Mouse (Mus musculus): ENCODE measurements around the gene Pigk. TPM values are rescaled to one million over a fixed set of nuclear protein-coding genes. Genes with fewer than 3 reads are reported as not detected.

Gene Pigk
- total and polyA plus RNA-seq, 3 experiments, result 4.1 to 39.2 (median 34.2) TPM

DNA sequence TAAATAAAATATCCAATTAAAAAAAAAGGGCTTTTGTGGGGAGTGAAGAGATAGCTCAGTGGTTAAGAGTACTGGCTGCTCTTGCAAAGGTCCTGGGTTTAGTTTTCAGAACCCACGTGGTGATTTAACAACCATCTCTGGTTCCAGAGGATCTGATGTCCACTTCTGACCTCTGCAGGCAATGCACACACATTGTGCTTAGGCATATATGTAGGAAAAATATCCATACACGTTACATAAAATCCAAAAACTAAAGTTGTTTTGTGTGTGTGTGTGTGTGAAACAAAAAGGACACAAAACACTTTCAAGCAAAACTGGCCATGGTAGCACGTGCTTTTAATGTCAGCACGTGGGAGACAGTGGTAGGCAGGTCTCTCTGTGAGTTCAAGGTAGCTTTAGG lies 943 bp upstream of the Pigk start:
- Histone ChIP-seq H3K36me3 (replicated peaks) (peaks cover 4% of the 10 kb centered on the region), H3K9me3 (replicated peaks) (no peaks in the 10 kb centered on the region), H3K4me1 (ENCODE audit: insufficient read depth, low read depth, low read length) (peaks cover 14% of the 10 kb centered on the region), H3K4me3 (ENCODE audit: low read depth, low read length) (no peak overlapping the region), H3K27me3 (ENCODE audit: insufficient read depth, low read length) (0 out of 2 replicates have a peak, but pooled peaks cover 2% of the 10 kb centered on the region)
- ATAC-seq (ENCODE audit: extremely low read depth, insufficient number of reproducible peaks, low FRiP score, poor library complexity, severe bottlenecking) (no peak), DNase-seq (ENCODE audit: low spot score) (no peak)
- TF ChIP-seq TAL1 (conservative IDR thresholded peaks at IDR 0.05; ENCODE audit: low read depth, low read length) (no peak), GATA1 (IDR thresholded peaks at IDR 0.05; ENCODE audit: borderline replicate concordance, low read length) (no peak), GATA2 (IDR thresholded peaks at IDR 0.05; ENCODE audit: borderline replicate concordance, low read depth, low read length) (no peak)

DNA sequence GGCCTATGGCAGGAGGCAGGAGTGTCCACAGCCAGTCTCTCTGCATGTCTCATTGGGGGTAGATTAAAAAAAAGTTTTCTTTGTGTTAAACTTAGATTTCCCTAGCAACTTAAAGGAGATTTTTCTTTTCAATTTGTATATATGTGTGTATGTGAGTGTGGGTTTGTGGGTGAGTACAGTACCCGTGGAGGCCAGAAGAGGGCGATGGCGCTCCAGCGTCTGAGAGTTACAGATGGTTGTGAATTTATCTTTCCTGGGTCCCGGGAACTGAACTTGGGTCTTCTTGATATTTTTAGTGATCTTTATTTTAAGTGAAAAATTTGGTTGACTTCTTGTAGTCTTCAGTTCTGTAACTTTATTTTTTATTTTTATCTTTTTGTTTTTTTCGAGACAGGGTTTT lies 7.4 kb downstream of the Pigk start:
- peaks cover 55% of the 10 kb centered on the region for H3K36me3 ChIP-seq (replicated peaks)
- ATAC-seq (ENCODE audit: extremely low read depth, insufficient number of reproducible peaks, low FRiP score, poor library complexity, severe bottlenecking) (no peak), DNase-seq (ENCODE audit: low spot score) (no peak)

DNA sequence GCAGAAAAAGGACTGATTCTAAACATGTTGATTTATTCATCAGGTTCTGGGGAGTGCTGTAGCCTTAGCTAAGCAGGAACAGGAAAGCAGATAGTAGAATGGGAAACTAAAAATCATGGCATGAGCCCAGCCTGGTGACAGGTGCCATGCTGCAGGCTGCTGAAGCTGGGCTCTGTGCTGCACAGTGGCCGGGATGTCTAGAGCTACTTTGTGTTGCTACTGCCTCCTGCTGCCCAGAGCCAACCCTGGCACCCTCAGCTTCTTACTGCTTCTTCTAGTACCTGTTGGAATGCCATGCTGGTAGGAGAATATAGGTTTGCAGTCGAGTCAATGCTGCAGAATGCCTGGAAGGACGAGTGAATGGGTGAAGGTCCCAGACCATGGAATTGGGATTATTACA lies 8.9 kb downstream of the Pigk start:
- Histone ChIP-seq H3K27me3 (ENCODE audit: insufficient read depth, low read length) (no peaks in the 10 kb centered on the region), H3K36me3 (replicated peaks) (peaks cover 60% of the 10 kb centered on the region), H3K9me3 (replicated peaks) (no peaks in the 10 kb centered on the region), H3K4me1 (ENCODE audit: insufficient read depth, low read depth, low read length) (peaks cover 6% of the 10 kb centered on the region), H3K4me3 (ENCODE audit: low read depth, low read length) (no peak overlapping the region)
- TF ChIP-seq GATA1 (IDR thresholded peaks at IDR 0.05; ENCODE audit: borderline replicate concordance, low read length), result no peak
- no peak for TF ChIP-seq CTCF (IDR thresholded peaks at IDR 0.05; ENCODE audit: low read depth, low read length)
- DNase-seq (ENCODE audit: low spot score), result no peak
- 0 out of 2 replicates have a peak, but pooled peaks have one; percentile 22 for ATAC-seq (ENCODE audit: extremely low read depth, insufficient number of reproducible peaks, low FRiP score, poor library complexity, severe bottlenecking)

More for the DNA sequence above, 7.4 kb downstream of the Pigk start:
- H3K4me1 ChIP-seq (ENCODE audit: insufficient read depth, low read depth, low read length), result peaks cover 4% of the 10 kb centered on the region
- TF ChIP-seq POLR2AphosphoS5 (IDR thresholded peaks at IDR 0.05; ENCODE audit: insufficient replicate concordance, low read depth, low read length), result no peak
- peak; percentile 26; the same call in 1 of the 2 replicates for TF ChIP-seq CTCF (IDR thresholded peaks at IDR 0.05; ENCODE audit: low read depth, low read length)
- no peak for TF ChIP-seq GATA2 (IDR thresholded peaks at IDR 0.05; ENCODE audit: borderline replicate concordance, low read depth, low read length)
- no peak for TF ChIP-seq TAL1 (conservative IDR thresholded peaks at IDR 0.05; ENCODE audit: low read depth, low read length)
- no peaks in the 10 kb centered on the region for H3K27me3 ChIP-seq (ENCODE audit: insufficient read depth, low read length)
- no peaks in the 10 kb centered on the region for H3K9me3 ChIP-seq (replicated peaks)
- H3K4me3 ChIP-seq (ENCODE audit: low read depth, low read length), result no peak overlapping the region

DNA sequence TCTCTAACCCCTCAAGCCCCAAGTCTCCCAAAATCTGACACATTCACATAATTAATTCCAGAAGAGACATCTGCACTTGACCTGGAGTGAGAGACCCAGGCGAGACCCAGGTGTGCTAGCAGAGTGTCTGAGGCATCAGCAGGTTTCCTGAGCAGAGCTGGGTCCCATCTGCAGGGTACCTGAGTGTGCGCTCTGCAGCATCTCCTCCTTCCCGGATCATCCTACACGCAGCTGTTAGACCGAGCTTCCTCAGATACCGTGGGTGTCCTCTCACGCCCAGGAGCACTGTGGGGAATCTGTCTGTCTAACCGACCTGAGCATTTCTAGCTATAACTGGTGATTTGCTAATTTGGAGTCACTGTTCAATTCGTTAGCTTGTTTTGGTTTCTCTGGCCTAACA lies 10.5 kb downstream of the Pigk start:
- no peak for TF ChIP-seq GATA1 (IDR thresholded peaks at IDR 0.05; ENCODE audit: borderline replicate concordance, low read length)
- TF ChIP-seq POLR2AphosphoS5 (IDR thresholded peaks at IDR 0.05; ENCODE audit: insufficient replicate concordance, low read depth, low read length), result no peak
- no peak for TF ChIP-seq CTCF (IDR thresholded peaks at IDR 0.05; ENCODE audit: low read depth, low read length)
- no peak for TF ChIP-seq GATA2 (IDR thresholded peaks at IDR 0.05; ENCODE audit: borderline replicate concordance, low read depth, low read length)
- no peak for TF ChIP-seq TAL1 (conservative IDR thresholded peaks at IDR 0.05; ENCODE audit: low read depth, low read length)
- H3K36me3 ChIP-seq (replicated peaks), result peaks cover 51% of the 10 kb centered on the region

DNA sequence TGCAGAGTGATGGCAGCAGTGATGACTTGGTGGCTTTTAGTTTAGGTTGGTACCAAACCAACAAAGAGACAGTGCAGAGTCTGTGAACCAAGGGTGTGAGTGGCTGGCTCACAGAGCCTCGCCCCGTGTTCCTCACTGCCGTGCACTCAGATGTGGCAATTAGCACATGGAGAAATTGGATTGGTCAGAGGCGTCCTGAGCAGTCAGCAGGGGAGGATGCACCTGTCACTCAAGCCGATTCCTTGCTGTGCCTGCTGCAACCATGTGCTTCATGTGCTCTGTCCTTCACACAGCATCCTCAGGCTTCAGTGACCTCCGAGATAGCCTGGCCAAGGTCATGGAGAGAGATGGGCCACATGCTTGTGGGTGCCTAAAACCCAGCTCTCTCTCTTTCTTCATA lies 14.3 kb downstream of the Pigk start:
- no peak for DNase-seq (ENCODE audit: low spot score)
- ATAC-seq (ENCODE audit: extremely low read depth, insufficient number of reproducible peaks, low FRiP score, poor library complexity, severe bottlenecking), result no peak

More for the DNA sequence above, 10.5 kb downstream of the Pigk start:
- DNase-seq (ENCODE audit: low spot score) (no peak), ATAC-seq (ENCODE audit: extremely low read depth, insufficient number of reproducible peaks, low FRiP score, poor library complexity, severe bottlenecking) (no peak)
- no peak overlapping the region for H3K4me3 ChIP-seq (ENCODE audit: low read depth, low read length)
- peaks cover 9% of the 10 kb centered on the region for H3K4me1 ChIP-seq (ENCODE audit: insufficient read depth, low read depth, low read length)
- H3K9me3 ChIP-seq (replicated peaks), result no peaks in the 10 kb centered on the region
- H3K27me3 ChIP-seq (ENCODE audit: insufficient read depth, low read length), result no peaks in the 10 kb centered on the region

DNA sequence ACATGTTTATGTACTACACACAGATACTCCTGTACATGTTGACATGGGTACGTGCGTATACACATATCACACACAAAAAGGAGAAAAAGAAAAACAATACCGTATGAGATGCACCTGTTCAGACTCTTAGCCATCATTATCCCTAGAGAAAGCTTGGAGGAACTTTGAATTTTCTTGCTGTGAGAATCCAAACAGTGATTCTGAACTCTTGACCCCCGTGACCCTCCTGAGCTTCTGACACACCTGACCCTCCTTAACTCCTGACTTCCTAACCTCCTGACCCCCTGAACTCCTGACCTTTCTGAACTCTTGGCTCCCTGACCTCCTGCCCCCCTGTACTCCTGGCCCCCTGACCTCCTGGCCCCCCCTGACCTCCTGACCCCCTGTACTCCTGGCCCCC lies 19.1 kb downstream of the Pigk start:
- peaks cover 33% of the 10 kb centered on the region for H3K36me3 ChIP-seq (replicated peaks)
- DNase-seq (ENCODE audit: low spot score) (no peak), ATAC-seq (ENCODE audit: extremely low read depth, insufficient number of reproducible peaks, low FRiP score, poor library complexity, severe bottlenecking) (no peak)
- H3K4me1 ChIP-seq (ENCODE audit: insufficient read depth, low read depth, low read length), result peaks cover 14% of the 10 kb centered on the region
- TF ChIP-seq TAL1 (conservative IDR thresholded peaks at IDR 0.05; ENCODE audit: low read depth, low read length) (no peak), CTCF (IDR thresholded peaks at IDR 0.05; ENCODE audit: low read depth, low read length) (no peak), POLR2AphosphoS5 (IDR thresholded peaks at IDR 0.05; ENCODE audit: insufficient replicate concordance, low read depth, low read length) (no peak), GATA1 (IDR thresholded peaks at IDR 0.05; ENCODE audit: borderline replicate concordance, low read length) (no peak), GATA2 (IDR thresholded peaks at IDR 0.05; ENCODE audit: borderline replicate concordance, low read depth, low read length) (no peak)
- no peak overlapping the region for H3K4me3 ChIP-seq (ENCODE audit: low read depth, low read length)
- no peaks in the 10 kb centered on the region for H3K27me3 ChIP-seq (ENCODE audit: insufficient read depth, low read length)
- no peaks in the 10 kb centered on the region for H3K9me3 ChIP-seq (replicated peaks)

More for the DNA sequence above, 14.3 kb downstream of the Pigk start:
- no peak for TF ChIP-seq GATA2 (IDR thresholded peaks at IDR 0.05; ENCODE audit: borderline replicate concordance, low read depth, low read length)
- no peak for TF ChIP-seq TAL1 (conservative IDR thresholded peaks at IDR 0.05; ENCODE audit: low read depth, low read length)
- no peak for TF ChIP-seq POLR2AphosphoS5 (IDR thresholded peaks at IDR 0.05; ENCODE audit: insufficient replicate concordance, low read depth, low read length)
- H3K27me3 ChIP-seq (ENCODE audit: insufficient read depth, low read length), result no peaks in the 10 kb centered on the region
- H3K36me3 ChIP-seq (replicated peaks), result peaks cover 37% of the 10 kb centered on the region
- no peak overlapping the region for H3K4me3 ChIP-seq (ENCODE audit: low read depth, low read length)
- peaks cover 9% of the 10 kb centered on the region for H3K4me1 ChIP-seq (ENCODE audit: insufficient read depth, low read depth, low read length)
- H3K9me3 ChIP-seq (replicated peaks), result no peaks in the 10 kb centered on the region

DNA sequence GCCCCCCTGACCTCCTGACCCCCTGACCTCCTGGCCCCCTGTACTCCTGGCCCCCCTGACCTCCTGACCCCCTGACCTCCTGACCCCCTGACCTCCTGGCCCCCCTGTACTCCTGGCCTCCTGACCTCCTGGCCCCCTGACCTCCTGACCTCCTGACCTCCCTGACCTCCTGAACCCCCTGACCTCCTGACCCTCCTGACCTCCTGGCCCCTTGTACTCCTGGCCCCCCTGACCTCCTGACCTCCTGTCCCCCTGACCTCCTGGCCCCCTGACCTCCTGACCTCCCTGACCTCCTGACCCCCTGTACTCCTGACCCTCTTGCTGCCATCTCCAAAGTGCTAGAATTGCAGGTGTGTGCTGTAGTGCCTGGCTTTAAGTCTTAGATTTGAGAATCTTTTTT lies 19.6 kb downstream of the Pigk start:
- Histone ChIP-seq H3K4me3 (ENCODE audit: low read depth, low read length) (no peak overlapping the region; the same call in 1 of the 2 replicates), H3K27me3 (ENCODE audit: insufficient read depth, low read length) (no peaks in the 10 kb centered on the region), H3K4me1 (ENCODE audit: insufficient read depth, low read depth, low read length) (peaks cover 11% of the 10 kb centered on the region), H3K36me3 (replicated peaks) (peaks cover 33% of the 10 kb centered on the region), H3K9me3 (replicated peaks) (no peaks in the 10 kb centered on the region)
- TF ChIP-seq POLR2AphosphoS5 (IDR thresholded peaks at IDR 0.05; ENCODE audit: insufficient replicate concordance, low read depth, low read length), result no peak
- no peak for TF ChIP-seq GATA1 (IDR thresholded peaks at IDR 0.05; ENCODE audit: borderline replicate concordance, low read length)
- no peak for TF ChIP-seq TAL1 (conservative IDR thresholded peaks at IDR 0.05; ENCODE audit: low read depth, low read length)
- no peak for TF ChIP-seq CTCF (IDR thresholded peaks at IDR 0.05; ENCODE audit: low read depth, low read length)
- no peak for TF ChIP-seq GATA2 (IDR thresholded peaks at IDR 0.05; ENCODE audit: borderline replicate concordance, low read depth, low read length)
- DNase-seq (ENCODE audit: low spot score) (no peak), ATAC-seq (ENCODE audit: extremely low read depth, insufficient number of reproducible peaks, low FRiP score, poor library complexity, severe bottlenecking) (no peak)

Data from G1E (cell line).